Mouse (Mus musculus) hindbrain, embryonic 14.5 days (tissue): ENCODE measurements around the gene Gm11937. TPM values are rescaled to one million over a fixed set of nuclear protein-coding genes. Genes with fewer than 3 reads are reported as not detected.

Experiments
- ATAC-seq: fragments of 200-750 bp; cut with Nextera tagmentation; 2 replicates; pipeline ENCODE4 v1.8.0; 2017; ENCODE audit warnings: moderate number of reproducible peaks, mild to moderate bottlenecking, moderate TSS enrichment, moderate library complexity; ENCODE audit not compliant: low FRiP score
- DNase-seq: peaks from one replicate; pipeline ENCODE4 v3.0.0-alpha.2; 2015; ENCODE audit warnings: low spot score
- H3K27ac ChIP-seq: fragments of 300-500 bp; sonication (generic); 2 replicates; pipeline ENCODE4 v1.5.1; 2014; ENCODE audit warnings: mild to moderate bottlenecking, moderate library complexity
- H3K27me3 ChIP-seq: fragments of 300-500 bp; sonication (generic); 2 replicates; pipeline ENCODE4 v1.6.1; 2014; ENCODE audit warnings: mild to moderate bottlenecking, low read length, mixed read lengths; ENCODE audit not compliant: control insufficient read depth, insufficient read depth
- H3K36me3 ChIP-seq: fragments of 300-500 bp; sonication (generic); replicated peaks from 2 replicates; pipeline ENCODE4 v1.6.1; 2014; ENCODE audit not compliant: control insufficient read depth, insufficient read depth
- H3K4me1 ChIP-seq: fragments of 300-500 bp; sonication (generic); replicated peaks from 2 replicates; pipeline ENCODE4 v1.6.1; 2014; ENCODE audit warnings: antibody characterized with exemption, low read length, mixed read lengths; ENCODE audit not compliant: control insufficient read depth, insufficient read depth
- H3K4me2 ChIP-seq: fragments of 300-500 bp; sonication (generic); replicated peaks from 2 replicates; pipeline ENCODE4 v1.6.1; 2014; ENCODE audit warnings: mild to moderate bottlenecking, moderate library complexity
- H3K4me3 ChIP-seq: fragments of 300-500 bp; sonication (generic); replicated peaks from 2 replicates; pipeline ENCODE4 v1.5.1; 2014; ENCODE audit warnings: mild to moderate bottlenecking, low read length
- H3K9ac ChIP-seq: fragments of 300-500 bp; sonication (generic); 2 replicates; pipeline ENCODE4 v1.6.1; 2014
- H3K9me3 ChIP-seq: fragments of 300-500 bp; sonication (generic); 2 replicates; pipeline ENCODE4 v1.6.1; 2016; ENCODE audit warnings: low read length; ENCODE audit not compliant: control insufficient read depth
- WGBS: fragments of 180-500 bp; shearing (Covaris S2); extraction: QIAGEN DNeasy Blood & Tissue Kit; methylation state at CpG from one replicate; pipeline ENCODE4 v1.1.7; 2014; 5-methylcytosine and 5-hydroxymethylcytosine counted together
- polyA plus RNA-seq: library from polyadenylated mRNA; unstranded; fragments of >200 nt; fragmentation: Nextera tagmentation; extraction: Ambion mirVana; gene quantifications from 2 replicates; pipeline ENCODE4 v1.2.1, GENCODE M21; 2014

Gm11937 gene
- polyA plus RNA-seq, 1 experiment from 2014 or later, result not detected

GRCm38 (mm10) chr11:99562580-99562979, 47.4 kb downstream of the Gm11937 start:
- ATAC-seq (no peak), DNase-seq (no peak)
- H3K27me3 ChIP-seq, result no peaks in the 10 kb centered on the region
- no peaks in the 10 kb centered on the region for H3K9me3 ChIP-seq
- H3K9ac ChIP-seq, result no peak overlapping the region
- H3K27ac ChIP-seq, result no peak overlapping the region
- WGBS, result 85% methylated on average over 6 of the region's 6 CpGs
- H3K4me1 ChIP-seq, result no peaks in the 10 kb centered on the region
- no peak overlapping the region for H3K4me2 ChIP-seq
- no peak overlapping the region for H3K4me3 ChIP-seq
- H3K36me3 ChIP-seq, result no peaks in the 10 kb centered on the region

Other genes with a start within 250 kb of the Gm11937 start
- gene Krt28, start 235.3 kb downstream of the Gm11937 start, polyA plus RNA-seq, result 0.38 and 0.59 TPM in 2 replicates
- 31.7 and 39.9 TPM in 2 replicates for gene Krt10, start 220.8 kb downstream of the Gm11937 start, polyA plus RNA-seq
- gene Krt12, start 187.9 kb downstream of the Gm11937 start, polyA plus RNA-seq, result not detected in 2 replicates
- 0.14 TPM in 1 of 2 replicates, not detected in the other for gene Krt20, start 172.0 kb downstream of the Gm11937 start, polyA plus RNA-seq
- gene Krt23, start 117.1 kb downstream of the Gm11937 start, polyA plus RNA-seq, result 0.32 TPM in 1 of 2 replicates, not detected in the other
- not detected in 2 replicates for gene Krt39, start 88.9 kb downstream of the Gm11937 start, polyA plus RNA-seq
- gene Krt40, start 67.0 kb downstream of the Gm11937 start, polyA plus RNA-seq, result not detected in 2 replicates
- gene Krtap3-3, start 59.3 kb downstream of the Gm11937 start, polyA plus RNA-seq, result not detected in 2 replicates
- gene Krtap3-2, start 53.3 kb downstream of the Gm11937 start, polyA plus RNA-seq, result not detected in 2 replicates
- not detected in 2 replicates for gene Gm11939, start 50.7 kb downstream of the Gm11937 start, polyA plus RNA-seq
- not detected in 2 replicates for gene Krtap3-1, start 43.6 kb downstream of the Gm11937 start, polyA plus RNA-seq
- gene Krtap1-5, start 29.2 kb downstream of the Gm11937 start, polyA plus RNA-seq, result not detected in 2 replicates
- not detected in 2 replicates for gene Krtap1-4, start 26.5 kb downstream of the Gm11937 start, polyA plus RNA-seq
- not detected in 2 replicates for gene Krtap1-3, start 18.9 kb downstream of the Gm11937 start, polyA plus RNA-seq
- gene Krtap9-3, start 12.1 kb downstream of the Gm11937 start, polyA plus RNA-seq, result not detected in 2 replicates
- gene Gm11938, start 6.9 kb downstream of the Gm11937 start, polyA plus RNA-seq, result not detected in 2 replicates
- not detected in 2 replicates for gene Krtap2-4, start 4.7 kb upstream of the Gm11937 start, polyA plus RNA-seq
- gene Gm11562, start 10.2 kb upstream of the Gm11937 start, polyA plus RNA-seq, result not detected in 2 replicates
- not detected in 2 replicates for gene Krtap4-1, start 18.0 kb upstream of the Gm11937 start, polyA plus RNA-seq
- not detected in 2 replicates for gene Krtap4-2, start 24.9 kb upstream of the Gm11937 start, polyA plus RNA-seq
- gene Krtap4-7, start 33.9 kb upstream of the Gm11937 start, polyA plus RNA-seq, result not detected in 2 replicates
- gene Gm11555, start 40.0 kb upstream of the Gm11937 start, polyA plus RNA-seq, result not detected in 2 replicates
- not detected in 2 replicates for gene Gm11563, start 48.8 kb upstream of the Gm11937 start, polyA plus RNA-seq
- not detected in 2 replicates for gene Krtap4-6, start 55.8 kb upstream of the Gm11937 start, polyA plus RNA-seq
- not detected in 2 replicates for gene Gm14190, start 80.6 kb upstream of the Gm11937 start, polyA plus RNA-seq
- gene Gm14180, start 124.1 kb upstream of the Gm11937 start, polyA plus RNA-seq, result not detected in 2 replicates
- gene Gm11595, start 162.7 kb upstream of the Gm11937 start, polyA plus RNA-seq, result not detected in 2 replicates
- gene Krtap4-8, start 170.5 kb upstream of the Gm11937 start, polyA plus RNA-seq, result not detected in 2 replicates
- gene Krtap4-9, start 175.0 kb upstream of the Gm11937 start, polyA plus RNA-seq, result not detected in 2 replicates
- gene Gm11596, start 183.3 kb upstream of the Gm11937 start, polyA plus RNA-seq, result not detected in 2 replicates
- not detected in 2 replicates for gene Gm11569, start 188.7 kb upstream of the Gm11937 start, polyA plus RNA-seq
- gene Gm11554, start 194.3 kb upstream of the Gm11937 start, polyA plus RNA-seq, result not detected in 2 replicates
- gene Krtap4-13, start 199.7 kb upstream of the Gm11937 start, polyA plus RNA-seq, result not detected in 2 replicates
- not detected in 2 replicates for gene Gm11564, start 205.5 kb upstream of the Gm11937 start, polyA plus RNA-seq
- gene 2300003K06Rik, start 227.9 kb upstream of the Gm11937 start, polyA plus RNA-seq, result not detected in 2 replicates
- gene Krtap4-16, start 241.4 kb upstream of the Gm11937 start, polyA plus RNA-seq, result not detected in 2 replicates
- not detected in 2 replicates for gene Gm11568, start 247.7 kb upstream of the Gm11937 start, polyA plus RNA-seq